Mouse (Mus musculus) forebrain, embryonic 10.5 days (tissue): ENCODE data around the gene Vwa8. TPM values are rescaled to one million over a fixed set of nuclear protein-coding genes. Genes with fewer than 3 reads are reported as not detected.

ENCODE experiments used
- DNase-seq: peaks from one replicate; pipeline ENCODE4 v3.0.0-alpha.2; 2017; ENCODE audit warnings: low spot score; ENCODE audit errors: extremely low spot score
- H3K27ac ChIP-seq: fragments of 300-500 bp; sonication (generic); 2 replicates; pipeline ENCODE4 v1.5.1; 2016; ENCODE audit warnings: mild to moderate bottlenecking
- H3K27me3 ChIP-seq: fragments of 300-500 bp; sonication (generic); 2 replicates; pipeline ENCODE4 v1.6.1; 2016; ENCODE audit warnings: mild to moderate bottlenecking; ENCODE audit not compliant: poor library complexity, severe bottlenecking
- H3K36me3 ChIP-seq: fragments of 300-500 bp; sonication (generic); replicated peaks from 2 replicates; pipeline ENCODE4 v1.6.1; 2016; ENCODE audit warnings: mild to moderate bottlenecking, moderate library complexity
- H3K4me1 ChIP-seq: fragments of 300-500 bp; sonication (generic); 2 replicates; pipeline ENCODE4 v1.6.1; 2016
- H3K4me3 ChIP-seq: fragments of 300-500 bp; sonication (generic); 2 replicates; pipeline ENCODE4 v1.5.1; 2016; ENCODE audit warnings: mild to moderate bottlenecking, moderate library complexity
- H3K9me3 ChIP-seq: fragments of 300-500 bp; sonication (generic); 2 replicates; pipeline ENCODE4 v1.6.1; 2016; ENCODE audit warnings: mild to moderate bottlenecking, moderate library complexity
- WGBS: fragments of 180-500 bp; shearing (Covaris S2); methylation state at CpG from one replicate; pipeline ENCODE4 v1.1.7; 2016; 5-methylcytosine and 5-hydroxymethylcytosine counted together
- polyA plus RNA-seq: library from polyadenylated mRNA; unstranded; fragments of >200 nt; fragmentation: Nextera tagmentation; extraction: Ambion mirVana; gene quantifications from 2 replicates; pipeline ENCODE4 v1.2.1, GENCODE M21; 2016

Vwa8 gene
- polyA plus RNA-seq, 1 experiment from 2014 or later = 7.8 TPM

DNA sequence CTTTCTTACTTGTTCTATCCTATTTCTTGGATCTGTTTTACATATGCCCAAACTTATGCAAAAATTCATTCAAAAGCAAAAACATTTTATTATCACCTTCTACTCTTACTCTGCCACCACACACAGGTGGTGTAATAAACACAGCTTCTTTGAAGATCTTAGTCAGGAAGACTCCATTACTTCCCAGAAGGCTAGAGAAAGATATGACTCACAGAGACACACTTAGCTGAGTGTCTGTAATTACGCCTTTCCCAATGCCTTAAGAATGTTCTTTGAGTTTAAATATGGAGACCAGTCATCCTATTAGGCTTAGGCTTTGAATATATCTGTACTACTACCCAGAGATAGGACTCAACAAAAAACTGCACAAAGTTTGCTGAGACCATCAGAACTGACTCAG is 338.1 kb downstream of the Vwa8 start:
- WGBS = 94% methylated on average over 1 of the region's 1 CpGs
- DNase-seq = no peak
- H3K4me3 ChIP-seq = no peak overlapping the region
- H3K36me3 ChIP-seq = peaks cover 8% of the 10 kb centered on the region
- H3K9me3 ChIP-seq = peaks cover 8% of the 10 kb centered on the region; the same call in 1 of the 2 replicates
- no peak overlapping the region for H3K27ac ChIP-seq
- no peaks in the 10 kb centered on the region for H3K4me1 ChIP-seq
- H3K27me3 ChIP-seq = no peaks in the 10 kb centered on the region

- Histone ChIP-seq H3K27ac (peak overlapping the region; percentile 44), H3K9me3 (no peaks in the 10 kb centered on the region), H3K4me1 (peaks cover 36% of the 10 kb centered on the region), H3K4me3 (no peak overlapping the region), H3K27me3 (no peaks in the 10 kb centered on the region), H3K36me3 (no peaks in the 10 kb centered on the region)
- no peak for DNase-seq
- WGBS = 47% methylated on average over 3 of the region's 3 CpGs
Measured at GRCm38 (mm10) chr14:79196711-79197110, 347.9 kb downstream of the Vwa8 start.

- no peaks in the 10 kb centered on the region for H3K27me3 ChIP-seq
- no peaks in the 10 kb centered on the region for H3K36me3 ChIP-seq
- H3K4me1 ChIP-seq = peaks cover 49% of the 10 kb centered on the region
- H3K4me3 ChIP-seq = no peak overlapping the region
- 92% methylated on average over 15 of the region's 15 CpGs for WGBS
- H3K27ac ChIP-seq = 0 out of 2 replicates have a peak overlapping the region, but pooled peaks have one; percentile 26
- no peak for DNase-seq
- no peaks in the 10 kb centered on the region for H3K9me3 ChIP-seq
Measured at GRCm38 (mm10) chr14:79198066-79198465, 349.2 kb downstream of the Vwa8 start.

DNA sequence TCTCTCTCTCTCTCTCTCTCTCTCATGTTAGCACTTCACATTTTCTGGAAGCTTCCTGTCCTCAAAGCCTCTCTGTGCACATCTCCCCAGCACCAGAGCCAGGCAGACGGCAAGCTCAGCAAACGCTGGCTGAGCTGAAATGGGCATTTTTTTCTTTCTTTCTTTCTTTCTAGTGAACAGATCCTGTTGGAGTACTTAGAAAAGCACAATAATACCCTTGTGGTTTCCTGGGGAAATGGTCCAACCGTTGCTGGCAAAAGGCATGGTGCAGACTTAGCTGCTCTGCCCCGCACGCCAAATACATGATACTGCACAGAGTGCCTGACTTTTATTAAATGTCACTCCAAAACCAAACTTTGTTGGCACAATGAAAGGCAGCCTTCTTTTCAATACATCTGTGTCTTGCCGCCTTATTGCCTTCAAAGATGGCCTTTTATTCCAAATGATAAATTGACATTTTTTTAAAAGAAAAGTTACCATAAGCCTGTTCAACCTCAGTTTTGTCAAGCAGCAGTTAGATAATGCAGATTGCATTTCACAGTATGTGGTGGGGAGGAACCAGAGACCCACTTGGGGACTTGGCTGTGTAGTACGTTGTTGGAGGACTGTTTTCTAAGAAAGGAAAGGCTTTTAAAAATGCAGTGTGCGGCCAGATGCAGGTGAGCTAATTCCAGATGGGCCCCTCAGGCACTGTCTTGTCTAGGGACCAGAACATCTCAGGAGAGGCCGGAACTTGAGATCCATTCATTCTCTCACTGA is 351.5 kb downstream of the Vwa8 start:
- H3K9me3 ChIP-seq = no peaks in the 10 kb centered on the region
- peaks cover 72% of the 10 kb centered on the region for H3K4me1 ChIP-seq
- no peaks in the 10 kb centered on the region for H3K36me3 ChIP-seq
- H3K27ac ChIP-seq = peak overlapping the region; percentile 97
- 77% methylated on average over 9 of the region's 9 CpGs for WGBS
- H3K4me3 ChIP-seq = no peak overlapping the region
- no peak for DNase-seq
- no peaks in the 10 kb centered on the region for H3K27me3 ChIP-seq

- no peaks in the 10 kb centered on the region for H3K36me3 ChIP-seq
- WGBS = 89% methylated on average over 9 of the region's 9 CpGs
- H3K4me1 ChIP-seq = peaks cover 76% of the 10 kb centered on the region
- H3K27ac ChIP-seq = peak overlapping the region; percentile 97
- H3K9me3 ChIP-seq = no peaks in the 10 kb centered on the region
- H3K4me3 ChIP-seq = no peak overlapping the region
- no peaks in the 10 kb centered on the region for H3K27me3 ChIP-seq
- DNase-seq = no peak
Measured at GRCm38 (mm10) chr14:79200892-79201285, 352.0 kb downstream of the Vwa8 start.

DNA sequence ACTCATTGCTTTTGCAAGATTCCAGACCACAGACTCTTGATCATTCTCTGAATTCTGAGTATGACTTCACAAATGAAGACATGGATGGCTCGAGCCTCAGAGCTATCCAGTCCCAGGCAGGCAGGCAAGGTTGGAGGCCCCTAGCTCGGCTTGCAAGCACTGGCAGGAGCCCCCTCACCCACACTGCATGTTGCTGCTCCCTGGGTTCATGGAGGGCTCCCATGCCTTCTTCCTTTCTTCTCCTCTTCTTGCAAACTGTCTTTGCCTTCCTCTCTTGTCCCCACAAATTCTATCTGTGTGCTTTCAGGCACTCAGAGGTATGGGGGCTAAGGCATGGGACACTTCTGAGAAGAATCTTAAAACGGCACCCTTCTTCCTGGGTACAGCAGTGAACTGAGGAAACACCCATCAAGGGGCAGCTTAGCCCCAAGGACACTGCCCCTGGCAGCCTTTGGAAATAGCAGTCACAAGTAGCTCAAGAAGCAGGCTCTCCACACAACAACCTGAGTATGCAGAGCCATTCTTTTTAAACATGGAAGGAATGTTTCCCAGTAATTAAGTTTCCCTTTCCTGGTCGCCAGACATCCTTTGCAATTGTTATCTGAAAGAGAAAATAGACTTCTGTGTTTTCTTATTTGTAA is 354.0 kb downstream of the Vwa8 start:
- Histone ChIP-seq H3K4me1 (peaks cover 71% of the 10 kb centered on the region), H3K9me3 (no peaks in the 10 kb centered on the region), H3K4me3 (peak overlapping the region; percentile 23; the same call in 1 of the 2 replicates), H3K27ac (peak overlapping the region; percentile 97), H3K27me3 (no peaks in the 10 kb centered on the region), H3K36me3 (no peaks in the 10 kb centered on the region)
- 32% methylated on average over 4 of the region's 4 CpGs for WGBS
- DNase-seq = peak; percentile 56

DNA sequence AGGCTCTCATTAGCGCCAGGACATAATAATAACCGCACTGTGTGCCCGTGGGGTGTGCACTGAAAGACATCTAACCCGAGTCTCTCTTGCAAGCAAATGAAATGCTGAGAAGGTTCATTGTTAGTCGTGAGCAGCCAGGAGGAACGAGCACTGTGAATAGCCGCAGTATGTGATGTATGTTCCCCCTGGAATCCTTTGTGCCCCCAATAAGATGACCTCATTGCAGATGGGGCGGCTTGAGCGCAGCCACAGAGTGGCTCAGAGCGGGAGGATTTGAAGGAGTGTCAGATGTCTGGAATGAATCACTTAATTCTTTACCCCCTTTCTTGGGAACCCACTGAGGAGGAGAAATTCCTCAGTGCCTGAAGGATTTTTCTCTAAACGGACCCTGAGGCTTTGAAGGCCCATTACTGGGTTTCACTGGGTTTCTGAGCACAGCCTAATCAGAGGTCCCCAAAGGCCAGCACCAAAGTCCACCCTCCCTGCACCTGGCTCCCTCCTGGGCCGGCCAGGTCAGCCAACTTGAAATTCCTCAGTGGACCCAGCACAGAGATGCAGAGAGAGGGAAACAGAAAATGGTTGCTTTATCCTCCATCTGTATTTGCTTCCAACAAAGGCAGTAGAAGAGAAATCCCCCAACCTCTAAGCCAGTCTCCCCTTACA is 354.8 kb downstream of the Vwa8 start:
- Histone ChIP-seq H3K9me3 (no peaks in the 10 kb centered on the region), H3K4me1 (peaks cover 71% of the 10 kb centered on the region), H3K27me3 (no peaks in the 10 kb centered on the region), H3K36me3 (no peaks in the 10 kb centered on the region), H3K27ac (peak overlapping the region; percentile 97), H3K4me3 (peak overlapping the region; percentile 23; the same call in 1 of the 2 replicates)
- WGBS = 1% methylated on average over 12 of the region's 12 CpGs
- peak; percentile 84 for DNase-seq

DNA sequence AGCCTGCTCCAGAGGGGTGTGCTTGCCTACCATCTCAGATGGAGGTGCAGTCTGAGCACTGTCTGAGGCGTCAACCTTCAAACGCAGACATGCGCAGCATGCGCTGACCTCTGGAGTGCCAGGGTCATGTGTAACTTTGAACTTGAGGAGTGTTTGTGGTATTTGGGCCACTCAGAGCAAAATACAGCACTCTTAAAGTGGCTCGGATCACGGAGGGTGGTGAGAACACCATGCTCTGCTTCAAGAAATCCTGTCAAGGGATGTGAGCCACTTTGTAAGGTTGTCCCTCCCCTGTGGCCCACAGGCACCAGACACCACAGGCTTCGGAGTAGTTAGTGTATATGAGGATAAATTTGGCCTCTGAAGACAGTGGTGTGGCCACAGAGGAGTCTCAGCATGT is 356.0 kb downstream of the Vwa8 start:
- Histone ChIP-seq H3K4me3 (no peak overlapping the region), H3K9me3 (no peaks in the 10 kb centered on the region), H3K4me1 (peaks cover 66% of the 10 kb centered on the region), H3K27ac (peak overlapping the region; percentile 97), H3K27me3 (no peaks in the 10 kb centered on the region), H3K36me3 (no peaks in the 10 kb centered on the region)
- 91% methylated on average over 7 of the region's 7 CpGs for whole genome bisulfite sequencing
- no peak for DNase-seq

DNA sequence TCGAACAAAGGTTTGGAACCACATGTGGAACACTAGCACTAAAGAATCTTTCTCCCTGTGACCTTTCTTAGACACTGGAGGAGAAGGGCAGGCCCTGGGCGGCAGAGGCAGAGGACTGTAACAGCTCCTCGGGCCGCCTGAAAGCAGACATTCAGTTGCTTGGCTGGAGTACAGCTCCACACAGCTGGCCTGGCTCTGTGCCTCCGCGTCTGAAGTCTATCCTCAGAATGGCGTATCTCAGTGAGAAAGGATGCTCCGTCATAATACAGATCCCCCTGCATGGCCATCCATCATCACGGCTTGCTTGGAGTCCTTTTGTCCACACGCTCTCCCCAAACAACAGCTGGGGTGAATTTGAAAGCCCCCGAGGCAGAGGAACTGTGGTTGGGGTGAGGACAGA is 357.4 kb downstream of the Vwa8 start:
- 62% methylated on average over 11 of the region's 11 CpGs for WGBS
- Histone ChIP-seq H3K27ac (peak overlapping the region; percentile 97), H3K36me3 (no peaks in the 10 kb centered on the region), H3K4me1 (peaks cover 53% of the 10 kb centered on the region), H3K9me3 (no peaks in the 10 kb centered on the region), H3K4me3 (no peak overlapping the region), H3K27me3 (no peaks in the 10 kb centered on the region)
- DNase-seq = no peak

- Histone ChIP-seq H3K36me3 (no peaks in the 10 kb centered on the region), H3K4me1 (peaks cover 30% of the 10 kb centered on the region), H3K9me3 (peaks cover under 1% of the 10 kb centered on the region; the same call in 1 of the 2 replicates), H3K4me3 (no peak overlapping the region), H3K27ac (peak overlapping the region; percentile 58; the same call in 1 of the 2 replicates), H3K27me3 (no peaks in the 10 kb centered on the region)
- DNase-seq = no peak
Measured at GRCm38 (mm10) chr14:79208468-79208867, 359.6 kb downstream of the Vwa8 start.

GRCm38 (mm10) chr14:79209813-79210212 is 361.0 kb downstream of the Vwa8 start:
- Histone ChIP-seq H3K36me3 (no peaks in the 10 kb centered on the region), H3K4me3 (no peak overlapping the region), H3K4me1 (peaks cover 18% of the 10 kb centered on the region), H3K27me3 (no peaks in the 10 kb centered on the region), H3K27ac (peak overlapping the region; percentile 36; the same call in 1 of the 2 replicates), H3K9me3 (peaks cover 5% of the 10 kb centered on the region; the same call in 1 of the 2 replicates)
- DNase-seq = no peak
- 90% methylated on average over 3 of the region's 3 CpGs for WGBS

GRCm38 (mm10) chr14:79212380-79212991 is 363.6 kb downstream of the Vwa8 start:
- H3K36me3 ChIP-seq = no peaks in the 10 kb centered on the region
- DNase-seq = no peak
- no peak overlapping the region for H3K27ac ChIP-seq
- peaks cover 6% of the 10 kb centered on the region for H3K4me1 ChIP-seq
- no peak overlapping the region for H3K4me3 ChIP-seq
- WGBS = 86% methylated on average over 11 of the region's 11 CpGs
- no peaks in the 10 kb centered on the region for H3K27me3 ChIP-seq
- peaks cover 5% of the 10 kb centered on the region; the same call in 1 of the 2 replicates for H3K9me3 ChIP-seq
